Mouse (Mus musculus) gastrocnemius, adult 8-10 months (tissue): ENCODE data around the gene 2410002F23Rik. TPM values are rescaled to one million over a fixed set of nuclear protein-coding genes. Genes with fewer than 3 reads are reported as not detected.
A peak's percentile ranks its signal among the peaks of the same experiment; 100 is the strongest.
"Not testable (repeated sequence)": the region's sequence is repeated elsewhere in the genome, so short reads cannot be mapped to it uniquely, and the experiment has no call there.

Experiments used
- DNase-seq, 2 experiments: peaks; one replicate each; pipeline ENCODE4 v3.0.0; 2022; ENCODE audit warnings: low spot score in 2 of 2
- total RNA-seq, 4 experiments: library from RNA; stranded (reverse); gene quantifications; 2 replicates each; pipeline ENCODE4 v1.2.4; 2022

The 2410002F23Rik gene
- 1 to 10 TPM; 5.1 to 9.2 (median 6.6) TPM for total RNA-seq

DNA sequence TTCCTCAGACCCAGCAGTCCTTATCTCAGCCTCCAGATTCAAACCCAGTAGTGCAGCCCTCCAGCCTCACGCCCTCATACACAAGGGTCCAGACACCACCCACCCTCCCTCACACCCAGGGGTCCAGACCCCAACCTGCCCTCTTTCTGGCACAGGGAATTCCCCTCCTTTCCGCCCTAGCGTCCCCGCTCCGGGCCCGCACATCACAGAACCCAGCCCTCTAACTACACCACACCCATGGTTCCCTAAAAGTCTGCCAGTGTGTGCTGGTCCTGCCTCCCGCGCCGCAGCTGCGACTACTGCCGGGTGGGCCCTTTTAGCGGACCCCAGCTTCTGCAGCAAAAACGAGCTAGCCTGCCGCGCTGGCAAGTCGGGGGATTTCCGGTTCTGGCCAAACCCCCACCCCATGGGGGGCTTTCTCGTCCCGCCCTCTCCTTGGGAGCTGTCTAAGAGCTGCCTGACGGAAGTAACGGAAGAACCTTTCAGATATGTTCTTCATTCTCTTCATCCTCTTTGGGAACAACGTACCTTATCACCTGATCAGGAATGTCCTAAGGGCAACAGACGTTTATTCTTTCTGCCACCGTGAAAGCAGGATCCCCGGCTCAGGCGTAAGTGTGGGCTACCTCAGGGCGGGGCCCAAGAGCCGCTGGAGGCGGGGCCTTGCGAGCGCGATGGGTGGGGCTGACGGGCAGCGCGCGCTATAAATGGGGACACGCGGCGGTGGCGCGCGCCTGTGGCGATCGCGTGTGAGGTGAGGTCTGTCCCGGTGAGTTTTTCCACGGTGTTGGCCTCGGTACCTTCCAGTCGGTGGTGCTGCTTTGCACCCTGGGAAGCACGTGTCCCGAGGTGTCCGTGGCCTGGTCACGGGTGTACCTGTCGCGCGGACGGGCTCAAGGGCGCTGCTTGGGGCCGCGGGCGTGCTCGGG, at the start of gene 2410002F23Rik, which contains the start of gene 1700028J19Rik:
Gene 2410002F23Rik (plus strand): TSS at position 668 of the 929 bp plus-strand sequence.
Gene 1700028J19Rik (minus strand): TSS at position 641 of the 929 bp plus-strand sequence.
- peak; percentile 85 to 86 for DNase-seq

DNA sequence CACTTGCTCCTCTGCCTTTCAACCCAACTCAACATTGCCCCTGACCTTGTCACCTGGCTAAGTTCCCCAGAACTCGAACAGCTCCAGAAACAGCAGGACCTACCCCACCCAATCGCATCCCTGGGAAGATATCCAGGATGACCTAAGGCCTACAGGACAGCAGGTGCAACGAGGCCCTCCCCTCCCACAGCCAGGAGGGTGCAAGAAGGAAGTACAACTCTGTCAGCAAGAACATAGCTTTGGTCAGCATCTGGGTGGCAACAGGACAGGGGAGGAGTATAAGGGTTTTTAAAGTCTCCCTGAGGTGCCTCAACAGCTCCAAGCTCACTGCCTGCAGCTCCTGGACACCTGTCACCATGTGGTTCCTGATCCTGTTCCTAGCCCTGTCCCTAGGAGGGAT, 48.6 kb upstream of the 2410002F23Rik start, which contains the start of gene Klk1b3:
Gene Klk1b3 (plus strand): TSS at position 301 of the 400 bp plus-strand sequence.
- DNase-seq, result no peak

DNA sequence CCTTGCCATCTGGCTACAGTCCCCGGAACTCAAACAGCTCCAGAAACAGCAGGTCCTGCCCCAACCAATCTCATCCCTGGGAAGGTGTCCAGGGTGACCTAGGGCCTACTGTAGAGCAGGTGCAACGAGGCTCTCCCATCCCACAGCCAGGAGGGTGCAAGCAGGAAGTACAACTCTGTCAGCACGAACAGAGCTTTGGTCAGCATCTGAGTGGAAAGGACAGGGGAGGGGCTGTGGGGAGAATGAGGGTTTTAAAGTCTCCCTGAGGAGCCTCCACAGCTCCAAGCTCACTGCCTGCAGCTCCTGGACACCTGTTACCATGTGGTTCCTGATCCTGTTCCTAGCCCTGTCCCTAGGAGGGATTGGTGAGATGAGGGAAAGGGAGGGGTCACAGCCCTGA, 39.4 kb upstream of the 2410002F23Rik start, which contains the start of gene Klk1b4:
Gene Klk1b4 (plus strand): TSS at position 301 of the 400 bp plus-strand sequence.
- DNase-seq, result not testable (repeated sequence)

DNA sequence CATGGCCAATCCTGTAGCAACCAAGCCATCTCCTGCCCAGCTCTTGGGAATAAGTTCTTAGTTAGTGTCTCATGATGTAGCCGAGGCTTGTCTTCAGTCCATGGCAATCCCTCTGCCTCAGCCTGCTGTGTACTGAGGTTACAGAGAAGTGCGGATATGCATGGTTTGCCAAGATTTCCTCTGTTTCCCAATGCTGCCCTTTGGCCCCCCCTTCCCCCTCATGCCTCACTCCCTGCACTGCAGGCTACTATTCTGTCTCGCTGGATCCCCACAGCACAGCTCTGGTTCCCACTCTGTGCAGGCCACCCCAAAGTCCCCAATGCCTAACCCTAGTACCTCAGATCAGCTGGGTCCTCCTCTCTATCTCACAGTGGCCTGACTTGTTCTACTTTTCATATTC, 38.2 kb upstream of the 2410002F23Rik start:
- DNase-seq, result no peak

DNA sequence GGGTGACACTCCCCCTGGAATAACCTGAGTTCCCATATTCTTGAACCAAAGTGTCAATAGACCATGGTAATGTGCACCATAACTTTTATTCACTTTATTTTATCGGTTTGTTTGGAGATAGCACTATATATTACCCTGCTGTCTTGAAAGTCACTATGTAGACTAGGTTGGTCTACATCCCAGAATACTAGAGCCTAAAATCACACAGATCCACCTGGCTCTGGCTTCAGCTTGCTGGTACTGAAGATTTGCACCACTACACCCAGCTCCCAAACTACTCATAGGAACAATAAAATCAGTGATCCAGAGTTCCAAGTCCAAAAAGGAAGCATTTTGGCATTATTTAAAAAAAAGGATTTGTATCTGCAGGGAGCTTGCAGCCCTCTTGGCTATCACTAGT, 30.9 kb upstream of the 2410002F23Rik start, which contains the start of gene Klk1b5:
Gene Klk1b5 (plus strand): TSS at position 301 of the 400 bp plus-strand sequence.
- DNase-seq, result no peak

DNA sequence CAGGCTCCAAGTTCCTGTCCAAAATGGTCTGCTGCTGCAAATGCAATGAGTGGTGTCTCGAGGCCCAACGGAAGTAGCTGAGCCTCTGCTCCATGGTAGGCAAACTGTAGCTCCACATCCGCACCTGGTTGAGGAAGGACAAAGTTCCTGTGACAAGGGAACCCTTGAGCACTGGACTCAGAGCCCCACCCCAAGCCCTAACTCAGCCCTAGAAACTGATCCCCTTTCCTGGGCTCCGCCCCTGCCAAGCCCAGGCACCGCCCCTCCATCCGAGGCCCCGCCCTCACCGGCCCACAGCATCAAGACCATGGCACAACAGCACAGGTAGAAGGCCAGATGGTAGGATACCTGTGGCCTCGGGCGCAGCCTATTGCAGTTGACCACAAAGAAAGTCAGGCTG, 24.9 kb upstream of the 2410002F23Rik start:
- DNase-seq, result not testable (repeated sequence)

DNA sequence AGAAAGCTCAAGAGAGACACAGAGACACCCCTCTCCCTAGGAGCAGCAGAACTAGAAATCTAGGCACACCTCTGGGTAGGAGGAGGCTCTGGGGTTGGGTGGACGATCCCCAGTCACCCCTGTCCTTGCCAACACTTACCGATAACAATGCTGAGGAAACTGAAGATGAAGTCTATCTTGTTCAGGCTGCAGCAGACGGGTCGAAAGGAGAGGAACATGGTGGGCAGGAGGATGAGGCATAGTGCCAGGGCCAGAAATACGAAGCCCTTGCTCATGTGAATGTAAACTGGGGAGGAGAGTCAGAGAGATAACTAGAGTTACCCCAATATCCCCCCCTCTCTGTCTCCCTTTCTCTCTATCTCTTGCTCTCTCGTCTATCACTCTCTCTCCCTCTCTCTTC, 24.2 kb upstream of the 2410002F23Rik start:
- not testable (repeated sequence) for DNase-seq

DNA sequence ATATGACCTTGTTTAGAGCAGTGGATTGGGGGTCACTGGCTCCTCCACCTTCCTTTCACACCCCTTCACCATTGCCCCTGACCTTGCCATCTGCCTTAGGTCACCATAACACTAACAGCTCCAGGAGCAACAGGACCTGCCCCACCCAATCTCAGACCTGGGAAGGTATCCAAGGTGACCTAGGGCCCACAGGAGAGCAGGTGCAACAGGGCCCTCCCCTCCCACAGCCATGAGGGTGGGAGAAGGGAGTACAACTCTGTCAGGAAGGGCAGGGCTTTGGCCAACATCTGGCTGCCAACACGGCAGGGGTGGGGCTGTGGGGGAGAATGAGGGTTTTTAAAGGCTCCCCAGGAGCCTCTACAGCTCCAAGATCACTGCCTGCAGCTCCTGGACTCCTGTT, 21.4 kb upstream of the 2410002F23Rik start, which contains the start of gene Klk1:
Gene Klk1 (plus strand): TSS at position 285 of the 400 bp plus-strand sequence.
- DNase-seq, result no peak

DNA sequence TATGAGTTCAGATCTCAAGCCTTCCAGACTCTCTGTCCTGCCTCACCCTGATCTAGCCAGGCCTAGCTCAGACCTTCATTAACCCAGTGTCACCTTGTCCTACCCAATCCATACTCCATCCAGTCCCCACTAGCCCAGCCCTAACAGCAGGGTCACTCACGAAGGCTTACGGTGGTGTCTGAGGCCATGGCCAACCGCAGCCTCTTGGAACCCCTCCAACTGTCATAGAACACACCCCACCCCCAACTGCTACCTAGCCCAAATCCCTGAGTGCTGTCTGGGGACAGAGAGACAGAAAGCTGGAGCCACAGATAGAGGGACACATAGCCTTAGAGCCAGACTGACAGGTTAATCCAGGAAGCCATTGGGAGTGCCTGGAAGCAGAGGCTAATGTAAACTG, 10.6 kb upstream of the 2410002F23Rik start, which contains the start of gene Gm36864:
Gene Gm36864 (plus strand): TSS at position 269 of the 400 bp plus-strand sequence.
- DNase-seq, result no peak

DNA sequence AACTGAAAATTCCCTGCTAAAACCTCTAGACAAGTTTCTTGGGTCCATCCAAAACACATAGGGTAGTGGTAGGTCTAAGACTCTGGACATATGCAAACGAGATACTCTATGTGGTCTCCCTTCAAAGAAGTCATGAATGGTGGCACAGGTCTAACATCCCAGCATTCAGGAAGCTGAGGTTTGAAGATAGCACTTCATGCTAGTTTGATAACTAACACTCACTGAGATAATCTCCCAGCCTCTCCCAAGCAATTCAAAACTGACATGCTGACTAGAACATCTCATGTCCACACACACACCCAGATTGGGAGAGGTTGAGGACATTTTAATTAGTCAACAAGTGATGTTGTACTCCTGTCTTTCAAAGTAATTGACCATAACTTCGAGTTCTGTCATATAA, 6.6 kb upstream of the 2410002F23Rik start:
- no peak for DNase-seq

DNA sequence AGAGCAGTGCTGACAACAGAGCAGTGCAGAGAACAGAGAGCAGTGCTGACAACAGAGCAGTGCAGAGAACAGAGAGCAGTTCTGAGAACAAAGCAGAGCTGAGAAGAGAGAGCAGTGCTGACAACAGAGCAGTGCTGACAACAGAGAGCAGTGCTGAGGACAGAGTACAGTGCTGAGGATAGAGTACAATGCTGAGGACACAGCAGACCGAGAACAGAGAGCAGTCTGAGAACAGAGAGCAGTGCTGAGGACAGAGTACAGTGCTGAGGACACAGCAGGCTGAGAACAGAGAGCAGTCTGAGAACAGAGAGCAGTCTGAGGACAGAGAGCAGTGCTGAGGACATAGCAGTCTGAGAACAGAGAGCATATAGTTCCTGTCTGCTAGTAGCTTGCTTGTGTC, 5.8 kb upstream of the 2410002F23Rik start:
- DNase-seq, result no peak

DNA sequence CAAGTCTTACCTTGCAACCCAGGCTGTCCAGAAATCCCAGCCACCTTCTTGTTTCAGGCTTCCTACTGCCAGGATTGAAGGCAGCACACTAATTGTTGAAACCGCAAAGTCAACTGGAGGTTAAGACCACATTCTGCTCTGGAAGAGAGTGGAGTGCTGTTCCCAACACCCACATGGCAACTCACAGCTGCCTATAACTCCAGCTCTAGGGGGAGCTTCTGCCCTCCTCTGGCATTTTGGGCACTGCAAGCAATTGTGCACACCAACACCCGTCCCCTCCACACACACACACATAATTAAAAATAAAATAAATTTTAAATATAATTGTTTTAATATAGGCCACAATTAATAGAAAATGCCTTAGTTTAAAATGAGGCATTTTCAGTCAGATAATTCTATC, 5.4 kb upstream of the 2410002F23Rik start:
- DNase-seq, result no peak

DNA sequence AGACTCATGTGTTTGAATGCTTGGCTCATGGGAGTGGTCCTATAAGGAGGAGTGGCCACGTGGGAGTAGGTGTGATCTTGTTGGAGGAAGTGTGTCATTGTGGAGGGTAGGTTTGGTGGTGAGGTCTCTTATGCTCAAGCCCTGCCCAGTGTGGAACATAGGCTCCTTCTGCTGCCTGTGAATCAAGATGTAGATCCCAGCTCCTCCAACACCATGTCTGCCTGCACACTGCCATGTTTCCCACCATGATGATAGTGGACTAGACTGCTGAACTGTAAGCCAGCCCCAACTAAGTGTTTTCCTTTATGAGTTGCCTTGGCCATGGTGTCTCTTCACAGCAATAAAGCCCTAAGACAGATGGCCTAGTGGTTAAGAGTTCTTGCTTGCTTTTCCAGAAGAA, 2.4 kb upstream of the 2410002F23Rik start:
- DNase-seq, result no peak

DNA sequence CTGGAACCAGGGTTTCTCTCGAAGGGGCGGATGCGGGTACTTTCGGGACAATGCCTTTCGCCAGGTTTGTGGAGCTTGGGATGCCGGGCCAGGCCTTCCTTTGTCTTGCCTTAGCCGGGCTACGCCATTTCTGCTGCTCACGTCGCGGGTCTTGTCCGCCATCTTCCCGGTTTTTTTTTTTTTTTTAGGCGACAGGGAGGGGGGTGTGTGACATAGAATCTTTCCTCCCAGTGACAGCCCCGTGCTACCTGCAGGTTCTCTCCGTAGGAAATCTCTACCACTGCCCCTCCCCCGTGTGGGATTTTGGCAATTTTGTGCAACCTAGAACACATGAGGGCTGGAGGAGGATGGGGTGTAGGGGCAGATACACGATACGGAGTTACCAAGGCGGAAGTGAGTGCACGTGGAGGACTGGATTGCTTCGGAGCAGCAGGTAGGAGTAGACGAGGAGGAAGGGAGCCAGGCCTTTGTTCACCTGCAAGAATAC, 505 bp downstream of the 2410002F23Rik start:
- DNase-seq, result no peak

DNA sequence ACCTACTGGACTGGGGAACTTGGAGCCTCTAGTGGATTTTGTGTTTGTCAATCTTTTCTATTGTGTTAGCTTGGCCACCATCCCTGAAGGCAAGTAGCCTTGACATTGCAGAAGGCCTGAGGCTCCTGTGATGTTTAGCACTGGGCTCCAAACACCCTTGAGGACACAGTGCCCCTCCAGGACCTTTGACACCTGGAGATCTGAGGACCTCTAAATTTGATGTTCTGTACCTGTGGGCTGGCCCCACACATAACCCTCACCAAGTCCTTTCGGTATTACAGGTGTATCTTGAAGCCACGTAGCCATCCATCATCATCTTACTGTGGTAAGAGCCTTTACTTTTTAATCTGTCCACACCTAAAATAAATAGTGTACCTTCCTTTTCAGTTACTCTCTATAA, 1.4 kb downstream of the 2410002F23Rik start:
- no peak for DNase-seq

DNA sequence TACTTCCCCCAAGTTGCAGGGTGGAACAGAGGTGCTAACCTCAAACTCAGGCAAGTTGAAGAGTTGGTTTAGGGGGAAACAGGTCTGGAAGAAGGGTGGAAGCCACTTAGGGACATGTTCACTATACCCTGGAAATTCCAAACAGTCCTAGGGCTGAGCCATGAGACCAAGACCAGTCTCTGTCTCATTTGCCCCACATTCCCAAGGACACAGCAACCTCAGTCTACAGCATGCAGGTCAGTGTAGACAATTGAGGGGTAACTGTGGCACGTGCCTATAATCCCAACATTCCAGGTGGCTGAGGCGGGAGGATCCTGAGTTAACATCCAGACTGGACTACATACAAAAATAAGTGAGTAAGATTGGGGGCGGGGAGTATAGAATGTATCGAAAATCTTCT, 2.7 kb downstream of the 2410002F23Rik start:
- DNase-seq, result no peak

DNA sequence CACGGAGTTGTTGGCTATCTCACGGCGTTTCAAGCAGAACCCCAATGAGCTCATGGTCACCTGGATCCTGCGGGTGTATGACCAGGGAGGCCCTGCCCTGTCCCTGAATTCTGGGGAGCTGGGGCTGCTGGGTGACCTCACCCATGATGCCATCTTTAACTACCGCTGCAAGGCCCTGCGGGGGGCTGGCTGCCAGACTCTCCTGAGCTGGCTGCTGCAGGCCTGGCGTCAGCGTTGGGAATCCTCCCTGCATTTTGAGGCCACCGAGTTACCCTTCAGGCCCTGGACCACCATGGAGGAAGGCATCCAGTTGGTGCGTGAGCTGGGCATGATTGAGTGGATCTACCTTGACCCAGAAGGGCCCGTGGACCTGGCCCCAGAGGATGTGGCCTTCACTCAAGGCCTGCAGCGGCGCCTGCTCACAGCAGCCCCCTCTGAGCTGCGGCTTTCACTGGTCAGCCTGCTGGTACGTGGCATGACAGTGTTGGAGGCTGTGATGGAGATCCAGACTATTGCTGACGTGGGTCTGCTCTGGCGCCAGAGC, 4.3 kb downstream of the 2410002F23Rik start:
- not testable (repeated sequence) for DNase-seq

DNA sequence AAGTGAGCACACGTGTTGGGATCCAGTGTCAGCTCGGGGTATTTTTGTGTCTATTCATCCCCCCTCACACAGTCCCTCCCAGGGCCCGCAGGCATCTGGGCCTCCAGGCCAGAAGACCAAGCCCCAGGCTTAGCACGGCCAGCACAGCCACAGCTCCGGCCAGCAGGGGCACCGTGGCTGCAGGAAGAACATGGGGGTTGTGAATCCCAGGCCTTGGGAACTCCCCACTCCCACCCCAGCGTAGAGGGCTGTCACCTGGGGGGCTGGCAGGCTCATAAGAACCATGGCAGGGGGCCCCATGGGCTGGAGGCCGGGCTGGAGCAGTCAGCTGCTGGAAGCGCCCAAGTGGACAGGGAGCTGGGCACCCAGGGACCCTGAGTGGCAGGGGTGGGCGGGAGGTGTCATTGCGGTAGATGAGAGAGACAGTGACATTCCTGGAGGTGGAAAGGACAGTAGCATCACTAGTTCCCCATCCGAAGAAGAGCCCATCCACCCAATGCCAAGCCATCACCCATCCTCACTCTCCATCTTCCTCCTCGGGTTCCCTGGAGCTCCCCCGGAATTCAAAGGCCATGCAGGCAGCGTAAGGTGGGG, 6.6 kb downstream of the 2410002F23Rik start:
- no peak for DNase-seq

DNA sequence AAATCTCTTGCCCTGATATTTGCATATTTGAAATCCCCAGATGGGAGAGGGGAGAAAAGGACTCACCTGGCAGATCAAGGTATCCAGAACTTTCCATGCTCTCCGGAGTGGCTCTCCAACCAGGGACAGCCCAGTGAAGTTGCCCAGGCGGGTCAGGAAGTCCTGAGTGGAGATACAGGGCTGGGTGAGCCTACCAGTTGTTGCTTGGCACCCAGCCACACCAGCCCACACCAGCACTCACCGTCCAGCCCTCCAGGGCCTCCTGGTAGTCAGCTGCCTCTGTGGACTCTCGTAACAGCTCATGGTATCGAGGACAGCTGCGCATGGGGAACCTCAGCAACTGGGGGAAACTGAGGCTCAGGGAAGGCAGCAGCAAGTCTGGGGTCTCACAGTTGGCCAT, 8.4 kb downstream of the 2410002F23Rik start:
- DNase-seq, result no peak

DNA sequence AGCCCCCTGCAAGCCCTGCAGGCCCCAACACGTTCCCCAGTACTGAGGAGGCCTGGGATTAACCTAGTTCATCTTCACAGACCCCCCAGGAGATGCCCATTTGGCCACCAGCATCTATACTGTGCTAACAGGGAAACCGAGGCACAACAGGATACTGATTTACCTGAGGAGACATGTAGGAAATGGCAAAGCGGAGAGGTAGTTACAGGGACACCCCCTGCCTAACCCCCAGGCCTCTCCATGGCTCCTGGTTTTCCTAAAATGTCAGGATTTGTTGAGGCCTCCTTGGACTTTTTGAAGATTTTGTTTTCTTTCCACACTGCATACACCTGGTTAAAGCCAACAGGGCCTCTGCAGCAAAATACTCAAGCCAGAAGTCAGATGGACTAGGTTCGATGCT, 10.8 kb downstream of the 2410002F23Rik start, which contains the start of gene Acp4:
Gene Acp4 (minus strand): TSS at position 101 of the 400 bp plus-strand sequence.
- DNase-seq, result no peak

DNA sequence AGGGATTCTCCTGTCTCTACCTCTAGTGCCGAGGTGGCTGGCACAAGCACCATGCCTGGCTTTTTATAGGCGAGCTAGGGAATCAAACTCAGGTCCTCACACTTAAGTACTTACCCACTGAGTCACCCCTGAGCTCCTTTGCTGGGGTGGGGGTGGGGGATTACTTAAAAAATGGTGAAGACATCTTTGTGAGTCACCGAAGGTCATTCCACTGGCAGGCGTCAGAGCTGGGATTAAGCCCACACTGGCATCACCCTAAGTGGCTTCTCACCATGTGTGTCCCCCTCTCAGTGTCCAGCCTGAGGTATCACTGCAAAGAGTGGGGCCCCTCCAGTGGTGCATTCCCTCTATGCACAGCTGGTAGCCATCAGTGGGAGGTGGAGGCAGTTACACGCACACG, 13.9 kb downstream of the 2410002F23Rik start:
- no peak for DNase-seq
